Mouse (Mus musculus) lung, embryonic 16.5 days (tissue): Measurements from ENCODE around the gene Lbhd1. TPM values are rescaled to one million over a fixed set of nuclear protein-coding genes. Genes with fewer than 3 reads are reported as not detected.
"Not testable (repeated sequence)": the region's sequence is repeated elsewhere in the genome, so short reads cannot be mapped to it uniquely, and the experiment has no call there.

Source experiments
- ATAC-seq: fragments of 200-750 bp; cut with Nextera tagmentation; 2 replicates; pipeline ENCODE4 v1.8.0; 2017; ENCODE audit warnings: low read depth, mild to moderate bottlenecking, moderate library complexity
- H3K27ac ChIP-seq: fragments of 300-500 bp; sonication (generic); 2 replicates; pipeline ENCODE4 v1.5.1; 2014; ENCODE audit warnings: mild to moderate bottlenecking, control low read depth, low read length
- H3K27me3 ChIP-seq: fragments of 300-500 bp; sonication (generic); 2 replicates; pipeline ENCODE4 v1.6.1; 2014; ENCODE audit warnings: low read depth, low read length, mixed read lengths; ENCODE audit not compliant: control insufficient read depth, insufficient read depth
- H3K36me3 ChIP-seq: fragments of 300-500 bp; sonication (generic); 2 replicates; pipeline ENCODE4 v1.6.1; 2014; ENCODE audit warnings: low read length; ENCODE audit not compliant: control insufficient read depth, insufficient read depth
- H3K4me1 ChIP-seq: fragments of 300-500 bp; sonication (generic); replicated peaks from 2 replicates; pipeline ENCODE4 v1.6.1; 2014; ENCODE audit warnings: low read length, mixed read lengths; ENCODE audit not compliant: control insufficient read depth, insufficient read depth
- H3K4me2 ChIP-seq: fragments of 300-500 bp; sonication (generic); 2 replicates; pipeline ENCODE4 v1.6.1; 2014; ENCODE audit warnings: low read depth, low read length, control low read depth
- H3K4me3 ChIP-seq: fragments of 300-500 bp; sonication (generic); 2 replicates; pipeline ENCODE4 v1.5.1; 2014; ENCODE audit warnings: mild to moderate bottlenecking, low read length, control low read depth
- H3K9ac ChIP-seq: fragments of 300-500 bp; sonication (generic); 2 replicates; pipeline ENCODE4 v1.6.1; 2014; ENCODE audit warnings: low read length, control low read depth
- H3K9me3 ChIP-seq: fragments of 300-500 bp; sonication (generic); 2 replicates; pipeline ENCODE4 v1.6.1; 2016; ENCODE audit warnings: low read length; ENCODE audit not compliant: control insufficient read depth
- WGBS: fragments of 180-500 bp; shearing (Covaris S2); extraction: QIAGEN DNeasy Blood & Tissue Kit; methylation state at CpG from one replicate; pipeline ENCODE4 v1.1.7; 2014; 5-methylcytosine and 5-hydroxymethylcytosine counted together
- polyA plus RNA-seq: library from polyadenylated mRNA; unstranded; fragments of >200 nt; fragmentation: Nextera tagmentation; extraction: Ambion mirVana; gene quantifications from 2 replicates; pipeline ENCODE4 v1.2.1, GENCODE M21; 2015

Lbhd1 gene
- 71.3 and 75.9 TPM in 2 replicates for polyA plus RNA-seq

DNA sequence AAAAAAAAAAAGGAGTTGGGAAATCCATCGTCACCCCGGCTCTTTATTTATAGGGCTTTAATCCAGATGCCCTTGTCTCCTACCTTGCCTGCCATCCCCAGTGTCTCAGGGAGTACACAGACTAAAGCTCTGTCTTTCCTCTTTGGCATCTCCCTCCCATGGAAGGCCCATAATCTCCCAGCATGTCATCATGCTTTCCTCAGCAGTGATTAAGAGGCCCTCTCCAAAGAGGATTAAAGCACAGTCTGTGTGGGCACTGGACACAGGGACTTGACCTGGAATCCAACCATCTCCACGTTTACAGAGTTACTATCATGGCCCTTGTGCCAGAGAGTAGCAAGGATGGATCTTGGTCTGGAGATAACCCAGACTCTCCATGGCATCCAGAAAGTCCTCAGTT lies at the start of gene Lbhd1, which contains the start of gene Gm49403:
Lbhd1 (plus strand) TSS at position 117 of the 400 bp plus-strand sequence.
Gm49403 (plus strand) TSS at position 315 of the 400 bp plus-strand sequence.
- H3K4me3 ChIP-seq, result no peak within 1 kb of the TSS
- H3K36me3 ChIP-seq, result no peaks in the 10 kb centered on the region
- H3K9ac ChIP-seq, result no peak within 1 kb of the TSS
- peaks cover 6% of the 10 kb centered on the region for H3K4me1 ChIP-seq
- no peaks in the 10 kb centered on the region for H3K9me3 ChIP-seq
- WGBS, result 69% methylated on average over 3 of the region's 3 CpGs
- H3K27me3 ChIP-seq, result no peaks in the 10 kb centered on the region
- ATAC-seq, result no peak
- H3K4me2 ChIP-seq, result no peak within 1 kb of the TSS
- H3K27ac ChIP-seq, result no peak within 1 kb of the TSS

- H3K27ac ChIP-seq, H3K4me3 ChIP-seq, H3K27me3 ChIP-seq, ATAC-seq, H3K9ac ChIP-seq, H3K9me3 ChIP-seq, H3K4me2 ChIP-seq: not testable (repeated sequence)
- Histone ChIP-seq H3K36me3 (peaks cover 30% of the 10 kb centered on the region), H3K4me1 (peaks cover 18% of the 10 kb centered on the region)
- WGBS, result 97% methylated on average over 10 of the region's 10 CpGs
Measured at GRCm38 (mm10) chr19:8836327-8836726, 47.2 kb upstream of the Lbhd1 start.

GRCm38 (mm10) chr19:8837251-8837791 lies 46.2 kb upstream of the Lbhd1 start, which contains the start of gene Bscl2:
Gene Bscl2 (plus strand): TSS chr19:8837467.
- Histone ChIP-seq H3K9me3 (no peaks in the 10 kb centered on the region), H3K4me2 (peak within 1 kb of the TSS; percentile 95), H3K4me3 (peak within 1 kb of the TSS; percentile 64), H3K27ac (peak within 1 kb of the TSS; percentile 98), H3K4me1 (peaks cover 18% of the 10 kb centered on the region), H3K9ac (peak within 1 kb of the TSS; percentile 89), H3K27me3 (no peaks in the 10 kb centered on the region), H3K36me3 (peaks cover 20% of the 10 kb centered on the region)
- peak; percentile 85 for ATAC-seq
- 1% methylated on average over 38 of the region's 38 CpGs for WGBS

- WGBS, result 15% methylated on average over 15 of the region's 15 CpGs
- ATAC-seq, result no peak
- peak overlapping the region; percentile 98 for H3K27ac ChIP-seq
Measured at GRCm38 (mm10) chr19:8838041-8838730, 45.3 kb upstream of the Lbhd1 start.

DNA sequence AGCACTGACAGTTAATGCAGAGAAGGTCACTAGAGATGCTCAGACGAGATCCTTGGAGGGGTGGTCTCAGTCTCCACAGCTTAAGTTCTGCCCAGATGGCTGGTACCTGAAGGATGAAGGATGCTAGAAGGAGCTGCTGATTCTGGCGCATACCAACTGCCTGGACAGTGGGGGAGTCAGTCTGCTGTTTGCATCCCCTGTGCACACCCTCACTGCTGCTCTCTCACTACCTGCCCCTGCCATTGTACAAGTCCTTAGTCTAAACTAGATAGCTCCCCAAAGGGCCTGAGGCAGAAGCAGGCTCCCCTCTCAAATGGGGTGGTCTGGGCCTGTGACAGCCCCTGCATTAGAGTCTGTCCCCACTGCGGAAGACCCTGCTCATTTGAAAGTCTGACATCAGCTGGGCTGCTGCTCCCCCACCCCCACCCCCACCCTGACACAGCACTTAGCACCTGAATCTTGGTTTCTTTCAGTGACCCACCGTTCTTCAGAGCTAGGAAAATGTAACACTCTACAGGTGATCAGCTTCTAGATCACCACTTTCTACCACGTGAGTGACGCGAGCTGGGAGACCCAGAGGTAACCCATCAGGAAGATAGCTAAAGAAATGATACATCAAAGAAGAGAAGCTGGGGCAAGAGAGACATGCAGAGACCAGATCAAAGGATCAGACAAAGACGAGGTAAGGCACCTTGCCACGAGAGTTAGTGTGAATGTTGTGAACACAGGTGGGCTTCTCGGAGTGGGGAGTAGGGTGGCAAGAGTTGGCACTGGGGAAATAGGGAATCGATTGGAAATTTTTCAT lies 44.2 kb upstream of the Lbhd1 start, which contains the start of gene Gng3:
Gng3 (minus strand) TSS at position 92 of the 805 bp plus-strand sequence.
- Histone ChIP-seq H3K9ac (peak within 1 kb of the TSS; percentile 89), H3K36me3 (peaks cover 6% of the 10 kb centered on the region), H3K27ac (peak within 1 kb of the TSS; percentile 98), H3K4me1 (peaks cover 18% of the 10 kb centered on the region), H3K4me2 (peak within 1 kb of the TSS; percentile 95), H3K4me3 (peak within 1 kb of the TSS; percentile 64), H3K9me3 (no peaks in the 10 kb centered on the region), H3K27me3 (no peaks in the 10 kb centered on the region)
- ATAC-seq, result no peak
- WGBS, result 71% methylated on average over 11 of the region's 11 CpGs

More at GRCm38 (mm10) chr19:8838041-8838730, 45.3 kb upstream of the Lbhd1 start:
- Histone ChIP-seq H3K9ac (peak overlapping the region; percentile 89), H3K4me2 (peak overlapping the region; percentile 95), H3K27me3 (no peaks in the 10 kb centered on the region), H3K4me3 (peak overlapping the region; percentile 64), H3K4me1 (peaks cover 18% of the 10 kb centered on the region), H3K36me3 (peaks cover 12% of the 10 kb centered on the region), H3K9me3 (no peaks in the 10 kb centered on the region)

GRCm38 (mm10) chr19:8839908-8840791 lies 43.4 kb upstream of the Lbhd1 start:
- WGBS, result 26% methylated on average over 29 of the region's 29 CpGs
- H3K4me3 ChIP-seq, result peak overlapping the region; percentile 66
- H3K4me2 ChIP-seq, result peak overlapping the region; percentile 84
- H3K9me3 ChIP-seq, result no peaks in the 10 kb centered on the region
- ATAC-seq, result peak; percentile 73
- H3K4me1 ChIP-seq, result peaks cover 18% of the 10 kb centered on the region
- H3K27ac ChIP-seq, result no peak overlapping the region
- no peaks in the 10 kb centered on the region for H3K27me3 ChIP-seq
- H3K9ac ChIP-seq, result peak overlapping the region; percentile 70
- no peaks in the 10 kb centered on the region; the same call in 1 of the 2 replicates for H3K36me3 ChIP-seq

GRCm38 (mm10) chr19:8841012-8841411 lies 42.5 kb upstream of the Lbhd1 start:
- Histone ChIP-seq H3K4me3 (peak overlapping the region; percentile 66), H3K27ac (no peak overlapping the region), H3K4me2 (peak overlapping the region; percentile 84), H3K9me3 (no peaks in the 10 kb centered on the region), H3K9ac (peak overlapping the region; percentile 70), H3K27me3 (no peaks in the 10 kb centered on the region), H3K4me1 (peaks cover 18% of the 10 kb centered on the region), H3K36me3 (no peaks in the 10 kb centered on the region; the same call in 1 of the 2 replicates)
- no peak for ATAC-seq
- whole genome bisulfite sequencing, result 89% methylated on average over 7 of the region's 7 CpGs

- no peak overlapping the region for H3K27ac ChIP-seq
- H3K27me3 ChIP-seq, result no peaks in the 10 kb centered on the region
- H3K9me3 ChIP-seq, result no peaks in the 10 kb centered on the region
- no peak for ATAC-seq
- H3K4me2 ChIP-seq, result no peak overlapping the region
- WGBS, result 84% methylated on average over 6 of the region's 6 CpGs
- no peak overlapping the region for H3K4me3 ChIP-seq
- H3K36me3 ChIP-seq, result peaks cover 12% of the 10 kb centered on the region
- peaks cover 18% of the 10 kb centered on the region for H3K4me1 ChIP-seq
- H3K9ac ChIP-seq, result no peak overlapping the region
Measured at GRCm38 (mm10) chr19:8842961-8843360, 40.6 kb upstream of the Lbhd1 start.
